Mouse (Mus musculus) heart, adult 11 months (tissue): Measurements from ENCODE around the gene Camk2d.

ENCODE experiments used
- DNase-seq: peaks from one replicate; pipeline ENCODE4 v3.0.0; 2022

Camk2d gene

GRCm38 (mm10) chr3:126596086-126596485 is at the start of gene Camk2d:
Gene Camk2d (plus strand): TSS chr3:126596302.
- DNase-seq = peak; percentile 100

- DNase-seq = no peak
Measured at GRCm38 (mm10) chr3:126547941-126548340, 48.2 kb upstream of the Camk2d start.

- DNase-seq = no peak
Measured at GRCm38 (mm10) chr3:126563646-126564045, 32.5 kb upstream of the Camk2d start.

- DNase-seq = no peak
Measured at GRCm38 (mm10) chr3:126570628-126571027, 25.5 kb upstream of the Camk2d start.

GRCm38 (mm10) chr3:126572915-126573314 is 23.2 kb upstream of the Camk2d start:
- no peak for DNase-seq

- no peak for DNase-seq
Measured at GRCm38 (mm10) chr3:126575927-126576326, 20.2 kb upstream of the Camk2d start.

GRCm38 (mm10) chr3:126586134-126586533 is 10.0 kb upstream of the Camk2d start:
- no peak for DNase-seq

- DNase-seq = no peak
Measured at GRCm38 (mm10) chr3:126587477-126587876, 8.6 kb upstream of the Camk2d start.

- no peak for DNase-seq
Measured at GRCm38 (mm10) chr3:126589556-126589955, 6.5 kb upstream of the Camk2d start.

- DNase-seq = no peak
Measured at GRCm38 (mm10) chr3:126595456-126595855, 646 bp upstream of the Camk2d start.

GRCm38 (mm10) chr3:126596491-126597160 is 524 bp downstream of the Camk2d start:
- DNase-seq = no peak

GRCm38 (mm10) chr3:126597161-126597595 is 1.1 kb downstream of the Camk2d start:
- peak; percentile 99 for DNase-seq

GRCm38 (mm10) chr3:126597596-126598328 is 1.7 kb downstream of the Camk2d start:
- peak; percentile 88 for DNase-seq

GRCm38 (mm10) chr3:126598329-126598676 is 2.2 kb downstream of the Camk2d start:
- DNase-seq = no peak

GRCm38 (mm10) chr3:126598881-126599280 is 2.8 kb downstream of the Camk2d start:
- DNase-seq = no peak

- DNase-seq = no peak
Measured at GRCm38 (mm10) chr3:126599335-126599734, 3.2 kb downstream of the Camk2d start.

GRCm38 (mm10) chr3:126599936-126600335 is 3.8 kb downstream of the Camk2d start:
- DNase-seq = no peak

- no peak for DNase-seq
Measured at GRCm38 (mm10) chr3:126602772-126603171, 6.7 kb downstream of the Camk2d start.

GRCm38 (mm10) chr3:126604656-126605434 is 8.7 kb downstream of the Camk2d start:
- no peak for DNase-seq

GRCm38 (mm10) chr3:126609310-126609709 is 13.2 kb downstream of the Camk2d start:
- DNase-seq = no peak

- peak; percentile 91 for DNase-seq
Measured at GRCm38 (mm10) chr3:126609795-126610451, 13.8 kb downstream of the Camk2d start.

- DNase-seq = no peak
Measured at GRCm38 (mm10) chr3:126611624-126612023, 15.5 kb downstream of the Camk2d start.
